Mouse (Mus musculus) CD4-positive naive resting alpha-beta T cell, adult 57 days (primary cell): ENCODE data around the gene Rap1gap2. TPM values are rescaled to one million over a fixed set of nuclear protein-coding genes. Genes with fewer than 3 reads are reported as not detected.

Source experiments
- total RNA-seq: library from RNA; stranded (reverse); gene quantifications from one replicate; pipeline ENCODE4 v1.2.4, GENCODE M21; 2023

Rap1gap2 gene
- 5.6 TPM for total RNA-seq

DNA sequence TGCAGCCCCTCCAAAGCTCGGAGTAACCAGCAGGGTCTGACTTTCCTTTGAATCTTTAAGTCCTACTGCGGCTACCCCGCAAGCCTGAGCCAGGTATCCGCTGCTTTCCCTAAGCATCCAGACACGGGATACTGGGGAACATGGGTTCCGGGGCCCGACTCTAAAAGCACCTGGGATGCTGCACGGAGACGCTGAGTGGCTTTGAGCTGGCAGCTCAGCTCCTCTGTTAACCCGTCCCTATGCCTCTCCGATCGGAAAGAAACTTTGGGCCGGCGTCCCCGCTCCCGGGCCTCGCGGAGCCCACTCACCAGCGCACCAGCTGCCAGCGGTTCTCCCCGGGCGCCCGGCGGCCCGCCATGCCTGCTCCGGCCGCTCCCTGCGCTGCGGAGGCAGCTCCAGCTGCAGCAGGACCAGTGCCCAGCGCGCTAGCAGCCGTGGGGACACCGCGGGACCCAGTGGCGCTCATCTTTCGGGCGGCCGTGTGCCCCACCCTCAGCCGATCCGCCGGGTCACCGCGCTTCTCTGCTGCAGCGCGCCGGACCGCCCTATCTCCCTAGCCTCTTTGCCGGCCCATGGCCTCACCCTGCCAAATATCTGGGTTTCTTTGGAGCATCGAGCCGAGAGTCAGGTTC, at the start of gene Rap1gap2:
Gene Rap1gap2 (minus strand): TSS at position 371 of the 632 bp plus-strand sequence.

DNA sequence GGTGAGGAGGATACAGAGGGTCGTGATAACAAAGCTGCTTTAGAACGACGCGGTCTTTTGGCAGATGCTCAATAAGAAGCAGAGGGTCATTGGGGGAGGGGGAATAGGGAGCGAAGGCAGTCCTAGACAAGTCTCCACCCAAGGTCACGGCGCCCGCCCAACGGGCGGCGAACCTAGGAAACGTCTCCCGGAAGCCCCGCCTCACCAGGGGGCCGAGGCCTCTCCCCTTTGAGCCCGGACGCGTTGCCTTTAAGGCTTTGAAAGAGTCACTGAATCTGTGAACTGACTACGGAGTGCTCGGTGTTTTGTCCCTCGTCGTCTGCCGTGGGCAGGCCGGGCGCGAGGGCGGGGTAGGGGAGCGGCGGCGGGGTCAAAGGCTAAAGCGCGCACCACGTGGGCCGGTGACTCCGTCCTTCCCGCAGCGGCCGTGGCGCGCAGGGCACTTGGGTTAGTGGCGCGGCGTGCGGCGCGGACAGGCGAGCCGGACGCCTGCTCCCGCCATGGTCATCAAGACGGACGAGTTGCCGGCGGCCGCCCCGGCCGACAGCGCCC, 38.5 kb upstream of the Rap1gap2 start, which contains the start of gene Cluh:
Gene Cluh (plus strand): TSS at position 401 of the 552 bp plus-strand sequence.

DNA sequence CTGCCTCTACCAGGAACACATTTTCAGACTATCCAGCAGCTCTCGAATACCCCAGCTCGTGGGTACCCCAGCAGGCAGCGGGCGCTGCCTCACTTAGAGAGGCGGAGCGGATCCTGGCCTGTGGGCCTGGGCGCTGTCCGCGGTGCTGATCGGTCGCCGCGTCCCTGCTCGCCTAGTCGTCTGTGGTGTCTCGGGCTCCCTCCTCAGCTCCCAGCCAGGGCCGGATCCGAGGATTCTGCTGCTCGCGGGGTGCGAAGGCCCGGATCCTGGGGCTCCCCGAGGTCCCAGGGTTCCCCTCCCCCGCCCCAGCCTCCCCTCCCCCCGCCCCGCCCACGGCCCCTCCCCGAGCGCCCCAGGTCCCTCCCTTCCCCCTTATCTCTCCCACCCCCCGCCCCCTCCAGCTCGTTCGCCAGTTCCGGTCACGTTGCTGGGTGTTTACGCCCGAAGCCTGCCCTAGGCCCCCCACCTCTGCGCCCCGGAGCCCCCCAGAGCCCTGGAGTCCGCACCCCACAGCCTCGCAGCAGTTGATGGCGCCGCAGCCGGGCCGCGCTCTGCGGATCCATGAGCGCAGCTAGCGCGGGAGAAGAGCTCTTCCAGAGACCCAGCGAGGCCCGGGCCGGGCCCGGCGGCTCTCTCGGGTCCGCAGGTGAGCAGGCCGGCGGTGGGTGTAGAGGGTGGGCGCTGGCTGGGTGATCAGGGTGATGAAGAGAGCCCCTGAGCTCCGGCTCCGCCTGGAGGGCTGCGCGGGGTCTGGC, 8.7 kb upstream of the Rap1gap2 start, which contains the start of gene Ccdc92b:
Gene Ccdc92b (plus strand): TSS at position 405 of the 755 bp plus-strand sequence.

DNA sequence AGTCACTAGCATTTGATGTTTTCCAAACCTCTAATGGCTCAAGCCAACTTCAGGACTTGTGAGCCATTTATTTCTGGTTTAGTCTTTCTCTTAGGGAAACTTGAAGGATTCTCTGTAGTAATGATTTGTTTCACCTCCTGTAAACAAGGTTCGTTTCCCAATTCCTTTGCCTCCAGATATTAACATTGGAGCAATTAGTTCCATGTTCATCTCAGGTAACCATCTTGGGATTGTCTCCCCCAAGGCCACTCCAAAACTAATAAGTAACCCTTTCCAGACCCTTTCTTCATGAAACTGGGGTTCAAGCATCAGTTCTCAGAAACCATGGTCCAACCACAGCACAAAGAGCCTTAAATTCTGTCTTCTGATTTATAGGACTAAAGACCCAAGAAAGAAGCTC, 248.9 kb downstream of the Rap1gap2 start, which contains the start of gene Olfr412:
Gene Olfr412 (plus strand): TSS at position 301 of the 400 bp plus-strand sequence.

DNA sequence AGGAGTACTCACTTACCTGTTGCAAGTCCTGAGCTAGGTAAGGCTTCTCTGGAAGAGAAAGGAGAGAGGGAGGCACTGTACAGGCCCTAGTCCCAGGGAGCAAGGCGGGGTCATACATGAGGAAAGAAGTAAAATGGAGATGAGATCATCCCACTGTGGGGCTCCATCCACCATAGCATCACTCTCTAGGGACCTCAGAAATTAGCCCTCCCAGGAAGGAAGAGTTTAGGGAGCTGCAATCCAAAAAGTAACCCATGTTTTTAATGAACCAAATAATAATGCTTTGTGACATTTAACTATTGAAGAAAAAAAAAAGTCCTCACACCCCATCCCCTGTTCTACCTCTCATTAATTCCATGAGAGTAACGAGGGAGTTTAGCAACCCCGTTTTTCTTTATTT, 258.2 kb downstream of the Rap1gap2 start, which contains the start of gene Olfr411:
Gene Olfr411 (minus strand): TSS at position 101 of the 400 bp plus-strand sequence.

DNA sequence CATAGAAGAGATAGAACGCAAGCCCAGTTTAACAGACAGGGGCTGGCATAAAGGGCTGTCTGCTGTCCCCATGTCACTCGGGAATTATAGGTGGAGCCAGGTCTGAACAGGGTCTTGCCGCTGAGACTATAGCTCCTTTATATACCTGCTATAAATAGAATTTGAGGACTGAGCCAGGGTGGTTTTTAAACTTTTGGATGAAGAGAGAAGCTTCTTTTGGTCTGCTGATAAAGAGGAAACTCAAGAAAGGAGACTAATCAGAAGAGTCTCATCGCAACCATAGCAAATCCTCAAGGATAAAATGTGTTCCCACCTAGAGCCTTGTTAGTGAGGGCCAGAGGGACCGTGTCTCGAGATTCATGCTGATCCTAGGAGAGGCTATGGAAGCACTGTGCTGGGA, 272.8 kb downstream of the Rap1gap2 start, which contains the start of gene Olfr410:
Gene Olfr410 (minus strand): TSS at position 101 of the 400 bp plus-strand sequence.

Other genes starting within 250 kb of the Rap1gap2 start
- gene Olfr412, start 248.8 kb downstream of the Rap1gap2 start, total RNA-seq = not detected
- not detected for gene Ccdc92b, start 8.7 kb upstream of the Rap1gap2 start, total RNA-seq
- gene Cluh, start 38.6 kb upstream of the Rap1gap2 start, total RNA-seq = 39.8 TPM
- gene Pafah1b1, start 113.8 kb upstream of the Rap1gap2 start, total RNA-seq = 138 TPM
- gene Mettl16, start 159.9 kb upstream of the Rap1gap2 start, total RNA-seq = 52.4 TPM
- gene Mnt, start 220.0 kb upstream of the Rap1gap2 start, total RNA-seq = 75.3 TPM